Mouse (Mus musculus): ENCODE measurements around the gene Gjd3.

DNA sequence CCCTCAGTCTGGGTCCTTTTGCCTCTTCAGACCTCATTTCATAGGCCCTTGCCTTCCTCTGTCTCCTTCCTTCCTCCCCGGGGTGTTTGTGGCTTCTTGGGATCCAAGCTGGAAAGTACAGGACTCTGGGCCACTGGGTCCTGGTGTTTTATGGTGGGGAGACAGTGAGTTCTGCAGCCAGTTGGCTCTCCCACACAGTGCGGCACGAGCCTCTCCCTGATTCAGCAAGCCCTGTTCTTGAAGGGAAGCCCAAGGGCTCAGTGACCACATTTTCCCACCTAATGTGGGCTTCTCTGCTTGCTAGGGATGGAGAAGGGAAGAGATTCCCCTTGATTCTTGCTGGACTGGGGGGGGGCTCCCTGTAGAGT lies 40.3 kb downstream of the Gjd3 start:
- TF ChIP-seq CHD1 (IDR thresholded peaks at IDR 0.05; ENCODE audit: low read depth, low read length) (no peak), NRF1 (IDR thresholded peaks at IDR 0.05; ENCODE audit: insufficient read depth, low read depth, low read length, poor library complexity, severe bottlenecking) (no peak), ZC3H11A (IDR thresholded peaks at IDR 0.05; ENCODE audit: low read depth, low read length) (no peak), TCF12 (IDR thresholded peaks at IDR 0.05; ENCODE audit: low read depth, low read length) (no peak), CTCF (IDR thresholded peaks at IDR 0.05 in 2 of 3, conservative IDR thresholded peaks at IDR 0.05 in 1 of 3; ENCODE audit: control insufficient read depth in 1 of 3, insufficient read depth in 1 of 3, low read depth in 2 of 3, low read length in 3 of 3, poor library complexity in 1 of 3, severe bottlenecking in 1 of 3) (no peak), UBTF (IDR thresholded peaks at IDR 0.05; ENCODE audit: borderline replicate concordance, insufficient read depth, low read depth, low read length) (no peak), USF2 (IDR thresholded peaks at IDR 0.05; ENCODE audit: borderline replicate concordance in 1 of 2, insufficient read depth in 1 of 2, low read depth in 1 of 2, low read length in 2 of 2) (no peak)

All from MEL (cell line).